Mouse (Mus musculus): ENCODE results near the gene Ccdc180. TPM values are rescaled to one million over a fixed set of nuclear protein-coding genes. Genes with fewer than 3 reads are reported as not detected.

Ccdc180 gene
- 0.05 and 0.87 TPM in 2 replicates for total RNA-seq (2017)

GRCm38 (mm10) chr4:45890066-45890761 lies at the start of gene Ccdc180:
TSS of gene Ccdc180 (plus strand) at chr4:45890303.
- peak; percentile 99 for ATAC-seq (replicated peaks; ENCODE audit: low read depth, poor library complexity, severe bottlenecking)

GRCm38 (mm10) chr4:45844355-45844754 lies 45.7 kb upstream of the Ccdc180 start:
- peak; percentile 50; the same call in 1 of the 2 replicates for ATAC-seq (replicated peaks; ENCODE audit: low read depth, poor library complexity, severe bottlenecking)

- no peak for ATAC-seq (replicated peaks; ENCODE audit: low read depth, poor library complexity, severe bottlenecking)
Measured at GRCm38 (mm10) chr4:45846263-45846662, 43.8 kb upstream of the Ccdc180 start.

GRCm38 (mm10) chr4:45848109-45848824 lies 41.8 kb upstream of the Ccdc180 start, which contains the start of gene Stra6l:
TSS of gene Stra6l (plus strand) at chr4:45848664.
- peak; percentile 60 for ATAC-seq (replicated peaks; ENCODE audit: low read depth, poor library complexity, severe bottlenecking)

GRCm38 (mm10) chr4:45848825-45849156 lies 41.3 kb upstream of the Ccdc180 start:
- ATAC-seq (replicated peaks; ENCODE audit: low read depth, poor library complexity, severe bottlenecking), result no peak

- ATAC-seq (replicated peaks; ENCODE audit: low read depth, poor library complexity, severe bottlenecking), result no peak
Measured at GRCm38 (mm10) chr4:45849419-45849818, 40.7 kb upstream of the Ccdc180 start.

- no peak for ATAC-seq (replicated peaks; ENCODE audit: low read depth, poor library complexity, severe bottlenecking)
Measured at GRCm38 (mm10) chr4:45851640-45852051, 38.5 kb upstream of the Ccdc180 start.

- ATAC-seq (replicated peaks; ENCODE audit: low read depth, poor library complexity, severe bottlenecking), result no peak
Measured at GRCm38 (mm10) chr4:45853496-45854246, 36.4 kb upstream of the Ccdc180 start.

- ATAC-seq (replicated peaks; ENCODE audit: low read depth, poor library complexity, severe bottlenecking), result peak; percentile 79
Measured at GRCm38 (mm10) chr4:45855803-45856424, 34.2 kb upstream of the Ccdc180 start.

- peak; percentile 68; the same call in 1 of the 2 replicates for ATAC-seq (replicated peaks; ENCODE audit: low read depth, poor library complexity, severe bottlenecking)
Measured at GRCm38 (mm10) chr4:45861160-45861559, 28.9 kb upstream of the Ccdc180 start.

GRCm38 (mm10) chr4:45867416-45867815 lies 22.7 kb upstream of the Ccdc180 start:
- no peak for ATAC-seq (replicated peaks; ENCODE audit: low read depth, poor library complexity, severe bottlenecking)

GRCm38 (mm10) chr4:45869021-45869815 lies 20.9 kb upstream of the Ccdc180 start:
- no peak for ATAC-seq (replicated peaks; ENCODE audit: low read depth, poor library complexity, severe bottlenecking)

- ATAC-seq (replicated peaks; ENCODE audit: low read depth, poor library complexity, severe bottlenecking), result no peak
Measured at GRCm38 (mm10) chr4:45872147-45872546, 18.0 kb upstream of the Ccdc180 start.

- ATAC-seq (replicated peaks; ENCODE audit: low read depth, poor library complexity, severe bottlenecking), result peak; percentile 46; the same call in 1 of the 2 replicates
Measured at GRCm38 (mm10) chr4:45878929-45879328, 11.2 kb upstream of the Ccdc180 start.

GRCm38 (mm10) chr4:45882521-45882920 lies 7.6 kb upstream of the Ccdc180 start:
- ATAC-seq (replicated peaks; ENCODE audit: low read depth, poor library complexity, severe bottlenecking), result peak; percentile 59; the same call in 1 of the 2 replicates

- peak; percentile 29 for ATAC-seq (replicated peaks; ENCODE audit: low read depth, poor library complexity, severe bottlenecking)
Measured at GRCm38 (mm10) chr4:45883250-45883649, 6.9 kb upstream of the Ccdc180 start.

- peak; percentile 35; the same call in 1 of the 2 replicates for ATAC-seq (replicated peaks; ENCODE audit: low read depth, poor library complexity, severe bottlenecking)
Measured at GRCm38 (mm10) chr4:45889487-45889886, 616 bp upstream of the Ccdc180 start.

- no peak for ATAC-seq (replicated peaks; ENCODE audit: low read depth, poor library complexity, severe bottlenecking)
Measured at GRCm38 (mm10) chr4:45896425-45897081, 6.5 kb downstream of the Ccdc180 start.

GRCm38 (mm10) chr4:45898413-45898812 lies 8.3 kb downstream of the Ccdc180 start:
- peak; percentile 42; the same call in 1 of the 2 replicates for ATAC-seq (replicated peaks; ENCODE audit: low read depth, poor library complexity, severe bottlenecking)

Measured in common myeloid progenitor, adult 5-6 weeks (primary cell).